Mouse (Mus musculus): ENCODE data around the gene Rbp3.

Gene Rbp3

GRCm38 (mm10) chr14:33953761-33954160 is at the start of gene Rbp3:
Rbp3 (plus strand) TSS chr14:33954003.
- 86% methylated on average over 5 of the region's 5 CpGs for WGBS

- WGBS: 54% methylated on average over 3 of the region's 3 CpGs
Observed at GRCm38 (mm10) chr14:33913727-33914126, 40.1 kb upstream of the Rbp3 start.

DNA sequence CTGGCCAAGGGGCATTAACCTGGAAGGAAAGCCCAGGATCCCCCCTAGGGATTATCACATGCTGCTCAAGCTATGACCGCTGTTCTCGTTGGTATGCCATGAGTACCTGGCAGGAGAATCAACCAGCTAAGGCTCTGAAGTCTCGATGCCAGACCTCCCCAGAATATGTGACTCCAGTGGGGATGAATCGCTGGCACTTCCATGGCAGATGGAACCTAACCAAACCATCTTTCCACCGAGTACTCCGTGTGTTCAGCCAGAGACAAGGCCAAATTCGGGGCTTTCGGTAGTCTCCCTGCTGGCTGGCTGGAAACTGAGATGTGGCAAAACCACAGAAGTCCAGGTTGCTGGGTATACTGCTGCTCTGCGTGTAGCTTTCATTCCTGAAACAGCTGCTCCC is 39.6 kb upstream of the Rbp3 start:
- 89% methylated on average over 9 of the region's 9 CpGs for WGBS

DNA sequence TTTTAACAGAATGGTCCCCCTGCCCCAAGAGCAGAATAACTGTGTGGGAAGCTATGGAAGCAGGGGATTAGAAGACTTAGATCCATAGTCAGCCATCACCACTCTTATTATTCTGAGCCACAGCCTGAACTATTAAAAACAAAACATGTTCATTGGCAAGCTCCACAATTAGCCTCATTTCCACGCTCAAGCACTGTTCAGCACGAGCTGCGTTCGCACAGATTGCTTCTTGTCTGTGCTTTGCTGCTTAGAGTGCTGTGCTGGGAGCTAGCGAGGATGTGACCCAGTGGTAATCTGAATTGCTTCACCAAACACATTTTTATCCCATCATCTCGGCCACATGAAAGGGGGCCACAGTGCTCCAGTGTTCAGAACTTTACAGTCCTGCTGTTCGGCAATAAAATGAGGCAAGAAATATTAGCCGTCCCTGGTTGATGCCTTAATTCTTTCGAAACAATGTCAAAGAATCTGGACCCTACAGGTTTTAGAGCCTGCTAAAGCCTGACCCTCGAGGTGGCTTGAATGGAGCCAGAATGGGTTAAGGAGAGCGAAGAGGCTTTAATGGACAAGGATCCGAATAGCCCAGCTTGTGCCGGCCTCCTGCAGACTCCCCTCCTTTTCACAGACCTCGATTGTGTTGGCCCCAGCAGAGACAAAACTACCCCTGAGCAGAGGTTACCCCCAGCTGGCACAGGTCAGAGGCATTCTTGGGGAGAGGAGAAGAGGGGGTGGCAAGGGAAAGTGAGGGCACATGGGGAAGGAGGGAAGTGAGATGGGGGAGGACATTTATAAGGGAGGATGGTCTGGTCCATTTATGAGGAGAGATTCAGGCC is 32.9 kb upstream of the Rbp3 start:
- WGBS: 64% methylated on average over 14 of the region's 14 CpGs

- 26% methylated on average over 8 of the region's 8 CpGs for WGBS
Observed at GRCm38 (mm10) chr14:33922771-33923167, 31.0 kb upstream of the Rbp3 start.

GRCm38 (mm10) chr14:33923168-33924070 is 30.4 kb upstream of the Rbp3 start, which contains the start of gene Gdf10:
Gdf10 (plus strand) TSS chr14:33923587.
- WGBS: under 1% methylated on average over 83 of the region's 85 CpGs

- 73% methylated on average over 17 of the region's 17 CpGs for WGBS
Observed at GRCm38 (mm10) chr14:33931853-33932252, 21.9 kb upstream of the Rbp3 start.

DNA sequence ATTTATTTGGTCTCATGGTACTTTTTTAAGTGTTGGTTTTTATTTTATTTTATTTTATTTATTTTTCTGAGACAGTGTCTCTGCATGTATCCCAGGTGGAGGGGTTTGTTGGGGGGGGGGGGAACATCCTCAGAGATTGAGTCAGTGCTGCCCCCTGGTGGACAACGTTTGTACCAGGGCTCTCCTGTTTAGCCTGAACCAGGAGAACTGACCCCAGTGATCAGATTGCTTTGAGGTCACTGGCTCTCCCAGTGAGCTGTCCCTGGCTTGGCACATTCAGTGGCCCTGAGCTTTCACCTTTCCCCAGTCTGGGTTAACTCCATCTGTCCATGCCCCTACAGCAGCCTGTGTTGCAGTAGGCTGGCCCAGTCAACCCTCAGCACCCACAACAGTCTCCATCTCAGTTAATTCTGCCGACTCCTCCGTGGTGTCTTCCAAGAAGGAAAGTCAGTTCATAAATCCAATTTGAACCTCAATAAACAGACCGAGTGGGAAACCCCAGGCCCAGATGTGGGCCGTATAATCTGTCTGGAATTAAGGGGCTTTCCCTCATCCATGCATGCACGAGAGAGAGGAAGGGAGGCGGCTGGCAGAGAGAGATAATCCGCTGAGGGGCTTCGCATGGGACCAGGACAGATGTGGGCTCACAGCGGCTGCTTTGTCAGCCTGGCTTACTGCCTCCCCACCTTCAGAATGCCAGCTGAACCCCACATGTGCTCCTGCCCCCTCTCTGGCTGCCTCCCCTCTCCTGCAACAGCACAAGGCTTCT is 20.7 kb upstream of the Rbp3 start:
- 74% methylated on average over 10 of the region's 10 CpGs for WGBS

DNA sequence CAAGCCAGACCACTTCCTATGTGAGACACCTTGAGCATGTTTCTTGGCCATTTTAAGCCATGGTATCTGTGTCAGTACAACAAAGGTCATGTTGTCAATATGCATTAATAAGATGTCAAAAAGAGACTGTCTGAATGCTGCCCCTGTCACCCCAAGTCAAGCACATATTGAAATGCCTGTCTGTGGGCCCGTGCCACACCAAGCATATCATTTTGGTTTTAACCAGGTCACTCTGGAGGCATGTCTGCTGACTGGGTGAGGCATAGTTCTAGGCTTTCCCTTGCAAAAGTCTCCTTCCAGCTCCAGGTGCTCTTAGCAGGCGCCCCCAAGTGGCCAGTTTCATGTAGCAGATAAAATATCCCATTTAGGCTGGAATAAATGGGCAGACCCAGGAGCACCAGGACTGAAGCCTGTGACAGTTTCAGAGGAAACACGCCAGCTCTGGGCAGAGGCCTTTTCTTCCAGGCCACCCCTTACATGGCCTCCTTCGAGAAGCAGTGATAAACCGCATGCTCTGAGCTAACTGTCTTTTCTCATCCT is 20.0 kb upstream of the Rbp3 start:
- WGBS: 55% methylated on average over 5 of the region's 5 CpGs

DNA sequence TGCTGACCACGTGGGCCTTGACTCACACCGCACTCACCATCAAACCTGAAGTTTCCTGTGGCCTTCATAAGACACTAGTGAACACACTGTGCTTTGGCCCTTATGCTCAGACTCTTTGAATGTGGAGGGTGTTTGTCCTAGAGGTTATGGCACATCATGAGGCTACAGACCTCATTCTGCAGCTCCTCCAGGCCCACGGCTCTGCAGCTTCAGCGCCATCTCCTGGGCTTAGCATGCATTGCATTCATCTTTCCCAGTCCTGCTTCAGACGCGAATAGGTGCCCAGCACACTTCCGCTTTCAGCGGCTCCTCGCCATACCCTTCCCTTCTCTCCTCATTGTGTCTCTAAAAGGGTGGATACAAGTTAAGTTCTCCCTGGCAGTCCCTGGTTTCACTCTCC is 14.7 kb upstream of the Rbp3 start:
- 29% methylated on average over 9 of the region's 9 CpGs for WGBS

GRCm38 (mm10) chr14:33940739-33941138 is 13.1 kb upstream of the Rbp3 start, which contains the start of gene Gdf2:
Gdf2 (plus strand) TSS chr14:33941039.
- WGBS: 85% methylated on average over 8 of the region's 8 CpGs

GRCm38 (mm10) chr14:33942222-33942621 is 11.6 kb upstream of the Rbp3 start:
- WGBS: 80% methylated on average over 5 of the region's 5 CpGs

- 82% methylated on average over 6 of the region's 6 CpGs for WGBS
Observed at GRCm38 (mm10) chr14:33946125-33946524, 7.7 kb upstream of the Rbp3 start.

DNA sequence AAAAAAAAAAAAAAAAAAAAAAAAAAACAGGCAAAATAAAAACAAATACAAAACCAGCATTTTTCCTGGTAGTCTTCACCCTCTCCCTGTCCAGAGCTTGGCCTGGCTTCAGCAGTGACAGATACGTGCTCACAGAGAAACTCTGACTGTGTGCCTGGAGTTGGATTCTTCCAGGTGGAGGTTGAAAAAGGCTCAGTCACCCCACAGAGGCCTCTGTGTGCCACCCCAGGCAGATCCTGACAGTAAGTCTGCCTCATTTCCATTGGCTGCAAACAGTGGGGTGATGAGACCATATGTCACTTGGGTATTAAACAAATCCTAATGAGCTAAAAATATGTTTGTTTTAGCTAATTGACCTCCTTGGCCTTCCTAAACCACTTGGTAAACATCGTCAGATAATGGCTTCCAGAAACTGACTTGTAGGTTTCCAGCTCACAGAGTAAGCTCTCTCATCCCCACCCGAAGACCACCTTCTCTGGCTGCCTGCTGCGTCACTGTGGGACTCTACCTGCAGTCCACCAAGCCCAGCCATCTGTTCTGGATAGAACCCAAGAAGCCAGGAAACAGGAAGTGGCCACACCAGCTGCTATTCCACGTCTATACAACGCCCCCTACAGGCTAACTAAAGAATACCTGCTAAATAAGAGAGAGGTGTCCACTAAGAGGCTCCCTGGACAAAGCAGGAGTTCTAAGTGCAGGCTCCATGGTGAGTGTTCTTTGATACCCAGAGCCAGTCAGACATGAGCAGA is 1.4 kb upstream of the Rbp3 start:
- 59% methylated on average over 6 of the region's 6 CpGs for WGBS

DNA sequence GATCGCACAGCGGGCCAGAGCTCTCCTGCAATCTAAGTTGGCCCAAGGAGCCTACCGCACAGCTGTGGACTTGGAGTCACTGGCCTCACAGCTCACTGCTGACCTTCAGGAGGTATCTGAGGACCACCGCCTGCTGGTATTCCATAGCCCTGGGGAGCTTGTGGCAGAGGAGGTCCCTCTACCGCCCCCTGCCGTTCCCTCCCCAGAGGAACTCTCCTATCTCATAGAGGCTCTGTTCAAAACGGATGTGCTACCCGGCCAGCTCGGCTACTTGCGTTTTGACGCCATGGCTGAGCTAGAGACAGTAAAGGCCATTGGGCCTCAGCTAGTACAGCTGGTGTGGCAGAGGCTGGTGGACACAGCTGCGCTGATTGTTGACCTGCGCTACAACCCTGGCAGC is 2.3 kb downstream of the Rbp3 start:
- 89% methylated on average over 13 of the region's 13 CpGs for WGBS

DNA sequence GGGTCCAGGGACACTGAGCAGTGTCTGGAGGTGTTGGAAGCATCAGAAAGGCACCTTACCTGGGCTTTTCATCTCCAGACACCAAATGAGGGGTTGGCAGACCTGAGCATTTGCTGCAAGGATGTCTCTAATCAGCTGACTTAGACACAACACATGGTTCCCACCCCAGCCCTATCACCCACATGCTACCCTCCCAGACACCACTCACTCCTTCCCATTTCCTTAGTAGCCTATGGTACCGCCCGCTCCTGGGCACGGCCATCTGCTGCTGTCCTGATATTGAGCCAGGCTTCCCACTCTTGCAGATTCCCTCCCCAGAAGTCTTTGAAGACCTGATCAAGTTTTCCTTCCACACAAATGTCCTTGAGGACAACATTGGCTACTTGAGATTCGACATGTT is 4.4 kb downstream of the Rbp3 start:
- 58% methylated on average over 4 of the region's 4 CpGs for WGBS

DNA sequence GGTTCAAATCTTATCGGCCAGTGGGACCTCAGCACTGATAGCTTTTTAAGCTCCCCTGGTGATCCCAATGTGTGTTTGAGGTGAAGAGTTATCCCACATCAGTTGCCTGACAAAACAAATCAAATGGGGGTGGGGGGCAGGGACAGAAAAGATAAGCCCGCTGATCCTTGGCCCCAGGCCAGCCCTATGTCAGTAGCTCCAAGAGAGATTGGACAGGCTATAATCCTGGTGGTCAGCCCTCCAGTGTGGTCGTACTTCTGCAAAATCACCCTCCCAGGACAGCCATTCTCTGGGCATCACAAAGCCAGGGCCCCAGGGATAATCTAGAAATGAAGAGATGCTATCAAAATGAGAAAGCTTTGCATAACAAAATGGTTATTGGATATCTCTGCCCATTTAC is 5.0 kb downstream of the Rbp3 start:
- 78% methylated on average over 3 of the region's 3 CpGs for WGBS

- WGBS: 14% methylated on average over 9 of the region's 9 CpGs
Observed at GRCm38 (mm10) chr14:33959341-33959740, 5.5 kb downstream of the Rbp3 start.

GRCm38 (mm10) chr14:33965675-33966074 is 11.9 kb downstream of the Rbp3 start:
- WGBS: 72% methylated on average over 7 of the region's 7 CpGs

GRCm38 (mm10) chr14:33972679-33973078 is 18.9 kb downstream of the Rbp3 start:
- WGBS: 60% methylated on average over 7 of the region's 7 CpGs

GRCm38 (mm10) chr14:33974752-33975151 is 20.9 kb downstream of the Rbp3 start:
- WGBS: 51% methylated on average over 5 of the region's 5 CpGs

Measured in cerebral cortex, adult 2 months (tissue).